Mouse (Mus musculus) lung, postnatal 0 days (tissue): ENCODE data around the gene Smarcd3.

Source experiments
- CTCF ChIP-seq: IDR thresholded peaks from 2 replicates; pipeline ENCODE4 v1.5.1; 2016; ENCODE audit warnings: antibody characterized with exemption, mild to moderate bottlenecking
- EP300 ChIP-seq: IDR thresholded peaks from 2 replicates; pipeline ENCODE4 v1.6.1; 2016; ENCODE audit warnings: antibody characterized with exemption, mild to moderate bottlenecking, control low read depth

- TF ChIP-seq CTCF (no peak), EP300 (no peak)
Measured at GRCm38 (mm10) chr5:24629712-24630111, 5.5 kb upstream of the Smarcd3 start.
